Mouse (Mus musculus): ENCODE measurements around the gene Cmtm8. TPM values are rescaled to one million over a fixed set of nuclear protein-coding genes. Genes with fewer than 3 reads are reported as not detected.

Gene Cmtm8
- polyA plus RNA-seq, 1 experiment from 2014 or later = 39.6 TPM

DNA sequence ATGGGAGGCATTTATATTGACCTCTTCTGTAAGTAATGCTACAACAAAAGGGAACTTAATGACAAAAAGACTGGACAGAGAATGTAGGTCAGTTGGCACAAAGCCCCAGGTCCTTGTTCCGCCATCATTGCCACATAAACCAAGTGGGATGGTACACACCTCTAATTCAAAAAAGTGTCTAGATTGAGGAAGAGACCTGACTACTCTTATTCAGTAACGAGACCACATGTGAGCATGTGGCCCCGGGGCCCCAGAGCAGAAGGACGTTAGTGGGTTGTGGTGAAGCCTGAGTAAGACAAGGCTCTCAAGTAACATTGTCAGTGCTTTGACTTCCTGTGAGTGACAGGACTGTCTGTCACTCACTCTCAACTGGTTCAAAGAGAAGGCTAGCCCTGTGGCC, 73.7 kb downstream of the Cmtm8 start:
- Histone ChIP-seq H3K27ac (ENCODE audit: low read length) (no peak overlapping the region), H3K9me3 (ENCODE audit: low read length) (peaks cover 9% of the 10 kb centered on the region; the same call in 1 of the 2 replicates), H3K36me3 (ENCODE audit: insufficient read depth, low read length) (peaks cover 14% of the 10 kb centered on the region), H3K4me2 (replicated peaks; ENCODE audit: low read depth, low read length) (no peak overlapping the region), H3K9ac (replicated peaks; ENCODE audit: low read length) (no peak overlapping the region), H3K4me1 (ENCODE audit: insufficient read depth, low read length) (peaks cover 27% of the 10 kb centered on the region), H3K27me3 (ENCODE audit: insufficient read depth, low read length) (no peaks in the 10 kb centered on the region), H3K4me3 (ENCODE audit: low read length) (no peak overlapping the region)
- no peak for ATAC-seq (ENCODE audit: low FRiP score, low TSS enrichment)
- 87% methylated on average over 4 of the region's 4 CpGs for WGBS

GRCm38 (mm10) chr9:114768066-114768465, 75.9 kb downstream of the Cmtm8 start:
- no peak overlapping the region for H3K4me2 ChIP-seq (replicated peaks; ENCODE audit: low read depth, low read length)
- H3K36me3 ChIP-seq (ENCODE audit: insufficient read depth, low read length) = peaks cover 14% of the 10 kb centered on the region
- 30% methylated on average over 10 of the region's 10 CpGs for WGBS
- H3K9me3 ChIP-seq (ENCODE audit: low read length) = peaks cover 9% of the 10 kb centered on the region; the same call in 1 of the 2 replicates
- H3K9ac ChIP-seq (replicated peaks; ENCODE audit: low read length) = peak overlapping the region; percentile 46; the same call in 1 of the 2 replicates
- peaks cover 22% of the 10 kb centered on the region for H3K4me1 ChIP-seq (ENCODE audit: insufficient read depth, low read length)
- H3K27ac ChIP-seq (ENCODE audit: low read length) = peak overlapping the region; percentile 90
- H3K4me3 ChIP-seq (ENCODE audit: low read length) = no peak overlapping the region
- H3K27me3 ChIP-seq (ENCODE audit: insufficient read depth, low read length) = no peaks in the 10 kb centered on the region
- ATAC-seq (ENCODE audit: low FRiP score, low TSS enrichment) = peak; percentile 7; the same call in 1 of the 2 replicates

- H3K4me2 ChIP-seq (replicated peaks; ENCODE audit: low read depth, low read length) = no peak overlapping the region
- peak; percentile 72; the same call in 1 of the 2 replicates for ATAC-seq (ENCODE audit: low FRiP score, low TSS enrichment)
- 0 out of 2 replicates have a peak overlapping the region, but pooled peaks have one; percentile 46 for H3K9ac ChIP-seq (replicated peaks; ENCODE audit: low read length)
- 56% methylated on average over 2 of the region's 2 CpGs for WGBS
- peak overlapping the region; percentile 90 for H3K27ac ChIP-seq (ENCODE audit: low read length)
- H3K27me3 ChIP-seq (ENCODE audit: insufficient read depth, low read length) = no peaks in the 10 kb centered on the region
- peaks cover 22% of the 10 kb centered on the region for H3K4me1 ChIP-seq (ENCODE audit: insufficient read depth, low read length)
- H3K36me3 ChIP-seq (ENCODE audit: insufficient read depth, low read length) = peaks cover 16% of the 10 kb centered on the region
- H3K4me3 ChIP-seq (ENCODE audit: low read length) = no peak overlapping the region
- H3K9me3 ChIP-seq (ENCODE audit: low read length) = peaks cover 8% of the 10 kb centered on the region; the same call in 1 of the 2 replicates
These were observed 76.4 kb downstream of the Cmtm8 start for GRCm38 (mm10) chr9:114767507-114767906.

DNA sequence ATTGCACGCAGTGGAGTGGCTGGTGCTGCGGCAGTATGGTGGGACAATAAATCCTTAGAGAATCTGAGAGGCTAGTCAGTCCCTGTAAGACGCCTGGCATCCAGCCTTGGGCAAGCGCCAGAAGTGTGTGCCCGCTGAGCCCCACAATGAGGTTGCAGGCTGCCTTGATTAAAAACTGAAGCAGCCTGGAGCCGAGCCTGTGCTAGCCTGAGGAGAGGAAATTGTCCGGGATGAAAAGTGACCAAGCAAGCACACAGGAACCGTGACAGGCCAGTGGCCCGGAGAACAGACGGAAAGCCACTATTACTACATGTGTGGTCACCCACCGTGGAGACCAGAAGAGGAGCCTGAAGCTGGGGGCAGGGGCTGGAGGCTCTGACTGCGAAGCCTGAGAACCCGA, 76.9 kb downstream of the Cmtm8 start:
- H3K4me3 ChIP-seq (ENCODE audit: low read length) = no peak overlapping the region
- ATAC-seq (ENCODE audit: low FRiP score, low TSS enrichment) = peak; percentile 72
- H3K9me3 ChIP-seq (ENCODE audit: low read length) = peaks cover 4% of the 10 kb centered on the region; the same call in 1 of the 2 replicates
- H3K4me2 ChIP-seq (replicated peaks; ENCODE audit: low read depth, low read length) = 0 out of 2 replicates have a peak overlapping the region, but pooled peaks have one; percentile 4
- peaks cover 13% of the 10 kb centered on the region for H3K36me3 ChIP-seq (ENCODE audit: insufficient read depth, low read length)
- no peaks in the 10 kb centered on the region for H3K27me3 ChIP-seq (ENCODE audit: insufficient read depth, low read length)
- H3K27ac ChIP-seq (ENCODE audit: low read length) = peak overlapping the region; percentile 90
- 31% methylated on average over 13 of the region's 13 CpGs for WGBS
- H3K4me1 ChIP-seq (ENCODE audit: insufficient read depth, low read length) = peaks cover 22% of the 10 kb centered on the region
- H3K9ac ChIP-seq (replicated peaks; ENCODE audit: low read length) = no peak overlapping the region

- Histone ChIP-seq H3K4me2 (replicated peaks; ENCODE audit: low read depth, low read length) (no peak overlapping the region), H3K27ac (ENCODE audit: low read length) (no peak overlapping the region), H3K9ac (replicated peaks; ENCODE audit: low read length) (no peak overlapping the region), H3K9me3 (ENCODE audit: low read length) (peaks cover 4% of the 10 kb centered on the region; the same call in 1 of the 2 replicates), H3K27me3 (ENCODE audit: insufficient read depth, low read length) (no peaks in the 10 kb centered on the region), H3K4me3 (ENCODE audit: low read length) (no peak overlapping the region), H3K4me1 (ENCODE audit: insufficient read depth, low read length) (peaks cover 17% of the 10 kb centered on the region), H3K36me3 (ENCODE audit: insufficient read depth, low read length) (peaks cover 23% of the 10 kb centered on the region)
- WGBS = 71% methylated on average over 13 of the region's 13 CpGs
- no peak for ATAC-seq (ENCODE audit: low FRiP score, low TSS enrichment)
These were observed 80.6 kb downstream of the Cmtm8 start for GRCm38 (mm10) chr9:114763341-114763740.

DNA sequence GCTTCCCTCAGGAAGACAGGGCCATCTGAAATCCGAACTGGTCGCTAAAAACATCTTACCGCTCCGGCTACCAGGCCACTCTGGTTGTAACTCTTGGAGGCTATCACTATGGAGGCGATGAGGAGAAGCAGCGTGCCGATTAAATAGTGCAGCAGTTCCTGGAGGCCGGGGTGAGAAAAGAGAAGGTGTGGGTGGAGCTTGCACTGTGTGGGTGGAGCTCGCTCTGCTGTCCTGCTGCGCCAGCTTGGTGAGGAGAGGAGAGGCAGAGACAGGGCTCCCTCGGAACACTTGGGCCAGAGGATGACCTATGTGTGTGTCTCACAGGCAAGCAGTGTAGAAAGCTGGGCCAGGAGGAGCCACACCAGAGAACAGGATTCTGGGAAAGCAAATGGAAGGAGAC, 82.1 kb downstream of the Cmtm8 start:
- Histone ChIP-seq H3K36me3 (ENCODE audit: insufficient read depth, low read length) (peaks cover 25% of the 10 kb centered on the region), H3K27me3 (ENCODE audit: insufficient read depth, low read length) (no peaks in the 10 kb centered on the region), H3K4me3 (ENCODE audit: low read length) (no peak overlapping the region), H3K4me2 (replicated peaks; ENCODE audit: low read depth, low read length) (no peak overlapping the region), H3K27ac (ENCODE audit: low read length) (no peak overlapping the region), H3K9me3 (ENCODE audit: low read length) (peaks cover 4% of the 10 kb centered on the region; the same call in 1 of the 2 replicates), H3K4me1 (ENCODE audit: insufficient read depth, low read length) (peaks cover 2% of the 10 kb centered on the region; the same call in 1 of the 2 replicates), H3K9ac (replicated peaks; ENCODE audit: low read length) (no peak overlapping the region)
- ATAC-seq (ENCODE audit: low FRiP score, low TSS enrichment) = no peak
- WGBS = 62% methylated on average over 11 of the region's 11 CpGs

DNA sequence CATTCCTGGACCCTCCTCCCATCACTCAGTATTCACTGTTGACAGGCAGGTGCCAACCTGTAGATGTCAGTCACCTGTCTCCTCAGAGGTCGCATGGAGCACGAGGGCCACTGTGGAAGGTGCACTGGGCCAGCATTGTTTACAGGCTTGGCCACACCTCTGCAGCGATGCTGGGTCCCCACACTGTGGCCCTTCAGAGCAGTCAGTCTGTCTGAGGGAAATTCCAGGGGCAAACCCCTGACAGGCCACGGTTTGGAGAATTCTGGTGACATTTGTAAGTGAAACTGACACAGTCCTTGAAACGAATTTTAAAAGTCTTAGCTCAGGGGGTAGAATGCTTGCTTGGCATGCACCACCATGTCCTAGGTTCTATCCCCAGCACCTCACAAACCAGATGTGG, 83.6 kb downstream of the Cmtm8 start:
- no peak overlapping the region for H3K4me2 ChIP-seq (replicated peaks; ENCODE audit: low read depth, low read length)

DNA sequence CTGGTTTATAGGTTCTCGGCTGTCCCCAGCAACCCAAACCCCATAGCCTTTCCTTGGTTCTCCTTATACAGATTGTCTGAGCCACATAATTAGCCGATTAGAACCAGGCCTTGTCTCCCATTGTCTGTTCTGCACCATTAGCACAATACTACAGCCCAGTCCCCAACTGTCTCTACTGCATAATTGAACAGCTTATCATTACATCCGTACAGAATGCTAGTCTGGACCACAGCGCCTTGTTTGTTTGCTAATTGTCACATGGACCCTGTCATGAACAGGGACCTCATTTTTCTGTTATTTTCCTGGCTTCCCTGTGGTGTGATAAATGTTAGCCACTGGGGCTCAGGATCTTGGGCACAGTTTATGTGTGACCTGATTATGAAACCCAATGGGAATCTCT, 84.1 kb downstream of the Cmtm8 start:
- no peak overlapping the region for H3K4me3 ChIP-seq (ENCODE audit: low read length)
- 78% methylated on average over 4 of the region's 4 CpGs for WGBS
- H3K4me2 ChIP-seq (replicated peaks; ENCODE audit: low read depth, low read length) = no peak overlapping the region
- ATAC-seq (ENCODE audit: low FRiP score, low TSS enrichment) = no peak
- no peak overlapping the region for H3K27ac ChIP-seq (ENCODE audit: low read length)
- H3K27me3 ChIP-seq (ENCODE audit: insufficient read depth, low read length) = no peaks in the 10 kb centered on the region
- H3K36me3 ChIP-seq (ENCODE audit: insufficient read depth, low read length) = peaks cover 32% of the 10 kb centered on the region
- no peak overlapping the region for H3K9ac ChIP-seq (replicated peaks; ENCODE audit: low read length)
- H3K9me3 ChIP-seq (ENCODE audit: low read length) = no peaks in the 10 kb centered on the region
- H3K4me1 ChIP-seq (ENCODE audit: insufficient read depth, low read length) = no peaks in the 10 kb centered on the region

More for the DNA sequence above, 83.6 kb downstream of the Cmtm8 start:
- Histone ChIP-seq H3K27ac (ENCODE audit: low read length) (no peak overlapping the region), H3K27me3 (ENCODE audit: insufficient read depth, low read length) (no peaks in the 10 kb centered on the region), H3K9ac (replicated peaks; ENCODE audit: low read length) (no peak overlapping the region), H3K9me3 (ENCODE audit: low read length) (no peaks in the 10 kb centered on the region), H3K4me3 (ENCODE audit: low read length) (no peak overlapping the region), H3K4me1 (ENCODE audit: insufficient read depth, low read length) (no peaks in the 10 kb centered on the region), H3K36me3 (ENCODE audit: insufficient read depth, low read length) (peaks cover 28% of the 10 kb centered on the region)
- no peak for ATAC-seq (ENCODE audit: low FRiP score, low TSS enrichment)
- 79% methylated on average over 5 of the region's 5 CpGs for WGBS

DNA sequence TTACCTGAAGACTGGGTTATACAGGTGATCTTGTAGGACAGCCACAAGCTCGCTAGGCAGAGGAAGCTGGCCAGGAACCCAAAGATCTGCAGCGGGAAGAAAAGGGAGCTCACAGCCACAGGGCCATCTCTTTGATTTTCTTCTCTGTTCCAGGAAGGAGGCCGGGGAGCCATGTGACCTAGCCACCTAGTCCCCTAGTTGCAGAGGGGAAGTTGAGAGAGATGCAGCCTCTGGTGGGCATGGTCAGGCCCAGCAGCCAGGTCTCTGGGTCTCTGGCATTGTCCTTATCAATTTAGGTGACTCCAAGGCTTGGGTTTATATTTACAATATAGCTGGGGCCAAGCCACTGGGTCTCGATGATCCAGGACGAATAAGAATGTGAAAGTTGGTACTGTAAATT, 85.2 kb downstream of the Cmtm8 start:
- no peaks in the 10 kb centered on the region for H3K27me3 ChIP-seq (ENCODE audit: insufficient read depth, low read length)

DNA sequence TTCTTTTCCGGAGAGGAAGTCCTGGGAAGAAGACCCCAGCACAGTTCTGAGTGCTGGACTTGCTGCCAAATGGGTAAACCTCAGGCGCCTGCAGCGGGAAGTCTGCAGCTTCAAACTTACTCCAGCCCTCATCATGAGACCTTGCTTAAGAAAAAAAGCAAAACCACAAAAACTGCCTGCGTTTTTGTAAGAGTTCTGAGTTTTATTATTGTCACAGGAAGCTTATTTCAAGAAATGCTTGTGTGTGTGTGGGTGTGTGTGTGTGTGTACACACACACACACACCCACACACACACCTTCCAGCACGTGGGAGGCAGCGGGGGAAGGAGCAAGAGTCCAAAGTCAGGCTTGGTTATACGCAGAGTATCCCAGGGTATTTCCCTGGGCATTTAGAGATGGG, 85.7 kb downstream of the Cmtm8 start:
- peaks cover 35% of the 10 kb centered on the region for H3K36me3 ChIP-seq (ENCODE audit: insufficient read depth, low read length)

More for the DNA sequence above, 85.2 kb downstream of the Cmtm8 start:
- 84% methylated on average over 5 of the region's 5 CpGs for WGBS
- peaks cover 35% of the 10 kb centered on the region for H3K36me3 ChIP-seq (ENCODE audit: insufficient read depth, low read length)
- no peaks in the 10 kb centered on the region for H3K9me3 ChIP-seq (ENCODE audit: low read length)
- H3K9ac ChIP-seq (replicated peaks; ENCODE audit: low read length) = no peak overlapping the region
- no peak overlapping the region for H3K4me3 ChIP-seq (ENCODE audit: low read length)
- no peak overlapping the region for H3K4me2 ChIP-seq (replicated peaks; ENCODE audit: low read depth, low read length)
- H3K4me1 ChIP-seq (ENCODE audit: insufficient read depth, low read length) = no peaks in the 10 kb centered on the region
- ATAC-seq (ENCODE audit: low FRiP score, low TSS enrichment) = no peak
- H3K27ac ChIP-seq (ENCODE audit: low read length) = no peak overlapping the region

More for the DNA sequence above, 85.7 kb downstream of the Cmtm8 start:
- H3K9ac ChIP-seq (replicated peaks; ENCODE audit: low read length) = no peak overlapping the region
- H3K4me3 ChIP-seq (ENCODE audit: low read length) = no peak overlapping the region
- no peak for ATAC-seq (ENCODE audit: low FRiP score, low TSS enrichment)
- 64% methylated on average over 7 of the region's 7 CpGs for WGBS
- H3K4me2 ChIP-seq (replicated peaks; ENCODE audit: low read depth, low read length) = no peak overlapping the region
- no peaks in the 10 kb centered on the region for H3K4me1 ChIP-seq (ENCODE audit: insufficient read depth, low read length)
- H3K9me3 ChIP-seq (ENCODE audit: low read length) = no peaks in the 10 kb centered on the region
- no peak overlapping the region for H3K27ac ChIP-seq (ENCODE audit: low read length)
- H3K27me3 ChIP-seq (ENCODE audit: insufficient read depth, low read length) = no peaks in the 10 kb centered on the region
